Mouse (Mus musculus): Measurements from ENCODE around the gene Blcap. TPM values are rescaled to one million over a fixed set of nuclear protein-coding genes. Genes with fewer than 3 reads are reported as not detected.

The Blcap gene
- total and polyA plus RNA-seq, 2 experiments from 2014 or later, result 307 to 394 TPM

DNA sequence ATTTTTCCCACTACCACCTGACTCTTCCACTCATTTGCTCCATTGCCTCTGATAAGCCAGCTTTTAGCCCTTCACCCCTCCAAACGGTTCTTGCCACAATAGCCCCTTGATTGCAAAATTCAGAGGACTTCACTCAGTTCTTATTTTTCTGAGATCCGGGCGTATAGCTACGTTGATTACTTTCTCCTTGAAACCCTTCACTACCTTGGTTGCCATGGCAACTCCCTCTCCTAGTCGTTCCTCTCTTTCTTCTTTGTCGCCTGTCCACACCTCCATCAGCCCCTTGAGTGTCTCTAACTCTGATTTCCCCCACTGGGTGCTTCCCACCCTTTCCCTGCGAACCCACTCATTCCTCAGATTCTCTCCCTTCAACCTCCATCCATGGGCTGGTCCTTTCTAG, 34.0 kb downstream of the Blcap start:
- no peaks in the 10 kb centered on the region for H3K27me3 ChIP-seq (ENCODE audit: insufficient read depth, low read length)
- ATAC-seq (ENCODE audit: low FRiP score), result no peak
- 13% methylated on average over 7 of the region's 7 CpGs for WGBS
- TF ChIP-seq CTCF (IDR thresholded peaks at IDR 0.05), result no peak
- H3K9ac ChIP-seq (replicated peaks; ENCODE audit: low read length, poor library complexity, severe bottlenecking), result no peak overlapping the region
- H3K4me2 ChIP-seq (ENCODE audit: low read depth, low read length, poor library complexity, severe bottlenecking), result no peak overlapping the region
- no peaks in the 10 kb centered on the region for H3K9me3 ChIP-seq (ENCODE audit: low read length)
- H3K4me3 ChIP-seq (ENCODE audit: low read depth, low read length), result no peak overlapping the region
- 0 out of 2 replicates have a peak, but pooled peaks cover 4% of the 10 kb centered on the region for H3K36me3 ChIP-seq (ENCODE audit: insufficient read depth, low read length)
- H3K27ac ChIP-seq (ENCODE audit: low read depth, low read length), result peak overlapping the region; percentile 64
- peaks cover 43% of the 10 kb centered on the region for H3K4me1 ChIP-seq (ENCODE audit: insufficient read depth, low read length)
- DNase-seq (ENCODE audit: low spot score), result peak; percentile 85

DNA sequence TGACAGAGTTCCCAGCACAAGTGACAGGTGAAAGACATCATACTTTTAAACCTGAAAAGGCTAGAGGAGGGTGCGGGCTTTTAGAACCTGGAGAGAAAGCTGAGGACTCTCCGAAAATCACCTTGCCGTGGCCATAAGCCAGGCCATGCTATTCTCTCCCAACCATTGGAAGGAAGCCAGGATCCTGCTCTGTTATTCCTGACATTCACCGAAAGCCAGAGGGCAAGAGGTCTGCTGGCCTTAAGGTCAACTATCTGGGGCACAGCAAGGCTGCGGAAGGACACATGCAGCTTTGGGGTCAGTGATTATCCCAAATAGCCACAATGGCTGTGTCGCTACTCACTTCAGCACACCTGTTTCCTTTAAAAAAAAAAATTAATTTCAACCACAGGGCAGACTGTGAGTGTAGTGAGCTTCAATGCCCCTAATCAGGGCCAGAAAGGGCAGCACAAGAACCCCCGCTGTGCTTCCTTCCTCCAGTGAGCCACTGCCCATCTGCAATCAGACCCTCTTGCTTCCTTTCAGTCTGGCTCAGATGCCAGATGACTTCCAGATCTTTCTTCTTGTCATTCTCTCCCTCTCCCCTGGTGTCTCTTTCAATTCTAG, 34.5 kb downstream of the Blcap start:
- Histone ChIP-seq H3K36me3 (ENCODE audit: insufficient read depth, low read length) (0 out of 2 replicates have a peak, but pooled peaks cover 4% of the 10 kb centered on the region), H3K27ac (ENCODE audit: low read depth, low read length) (peak overlapping the region; percentile 64), H3K9ac (replicated peaks; ENCODE audit: low read length, poor library complexity, severe bottlenecking) (no peak overlapping the region), H3K4me3 (ENCODE audit: low read depth, low read length) (no peak overlapping the region), H3K9me3 (ENCODE audit: low read length) (no peaks in the 10 kb centered on the region), H3K27me3 (ENCODE audit: insufficient read depth, low read length) (no peaks in the 10 kb centered on the region), H3K4me2 (ENCODE audit: low read depth, low read length, poor library complexity, severe bottlenecking) (no peak overlapping the region), H3K4me1 (ENCODE audit: insufficient read depth, low read length) (peaks cover 40% of the 10 kb centered on the region)
- DNase-seq (ENCODE audit: low spot score), result no peak
- ATAC-seq (ENCODE audit: low FRiP score), result no peak
- no peak for TF ChIP-seq CTCF (IDR thresholded peaks at IDR 0.05)
- 58% methylated on average over 7 of the region's 7 CpGs for WGBS

DNA sequence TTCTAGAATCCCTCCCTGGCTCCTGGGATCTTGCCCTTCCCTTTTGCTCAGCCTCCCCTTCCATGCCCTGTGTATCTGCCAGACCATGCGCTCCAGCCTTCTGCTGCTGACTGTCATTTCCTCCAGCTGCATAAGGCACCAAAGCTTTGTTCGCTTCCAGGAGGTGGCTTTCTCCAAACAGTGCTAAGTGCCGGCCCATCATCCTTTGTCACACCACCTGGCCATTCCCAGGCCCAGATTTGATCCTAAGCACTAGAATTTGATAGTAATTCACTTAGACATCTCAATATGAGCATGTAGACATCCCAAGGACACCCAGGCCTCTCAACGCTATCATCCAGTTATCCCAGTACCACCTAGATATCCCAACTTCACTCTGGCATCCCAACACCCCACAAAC, 36.9 kb downstream of the Blcap start:
- Histone ChIP-seq H3K27me3 (ENCODE audit: insufficient read depth, low read length) (no peaks in the 10 kb centered on the region), H3K4me3 (ENCODE audit: low read depth, low read length) (no peak overlapping the region), H3K36me3 (ENCODE audit: insufficient read depth, low read length) (0 out of 2 replicates have a peak, but pooled peaks cover 4% of the 10 kb centered on the region), H3K9me3 (ENCODE audit: low read length) (no peaks in the 10 kb centered on the region), H3K4me2 (ENCODE audit: low read depth, low read length, poor library complexity, severe bottlenecking) (no peak overlapping the region), H3K4me1 (ENCODE audit: insufficient read depth, low read length) (peaks cover 50% of the 10 kb centered on the region), H3K9ac (replicated peaks; ENCODE audit: low read length, poor library complexity, severe bottlenecking) (no peak overlapping the region), H3K27ac (ENCODE audit: low read depth, low read length) (no peak overlapping the region)
- no peak for ATAC-seq (ENCODE audit: low FRiP score)
- no peak for TF ChIP-seq CTCF (IDR thresholded peaks at IDR 0.05)
- 68% methylated on average over 4 of the region's 4 CpGs for WGBS
- DNase-seq (ENCODE audit: low spot score), result no peak

DNA sequence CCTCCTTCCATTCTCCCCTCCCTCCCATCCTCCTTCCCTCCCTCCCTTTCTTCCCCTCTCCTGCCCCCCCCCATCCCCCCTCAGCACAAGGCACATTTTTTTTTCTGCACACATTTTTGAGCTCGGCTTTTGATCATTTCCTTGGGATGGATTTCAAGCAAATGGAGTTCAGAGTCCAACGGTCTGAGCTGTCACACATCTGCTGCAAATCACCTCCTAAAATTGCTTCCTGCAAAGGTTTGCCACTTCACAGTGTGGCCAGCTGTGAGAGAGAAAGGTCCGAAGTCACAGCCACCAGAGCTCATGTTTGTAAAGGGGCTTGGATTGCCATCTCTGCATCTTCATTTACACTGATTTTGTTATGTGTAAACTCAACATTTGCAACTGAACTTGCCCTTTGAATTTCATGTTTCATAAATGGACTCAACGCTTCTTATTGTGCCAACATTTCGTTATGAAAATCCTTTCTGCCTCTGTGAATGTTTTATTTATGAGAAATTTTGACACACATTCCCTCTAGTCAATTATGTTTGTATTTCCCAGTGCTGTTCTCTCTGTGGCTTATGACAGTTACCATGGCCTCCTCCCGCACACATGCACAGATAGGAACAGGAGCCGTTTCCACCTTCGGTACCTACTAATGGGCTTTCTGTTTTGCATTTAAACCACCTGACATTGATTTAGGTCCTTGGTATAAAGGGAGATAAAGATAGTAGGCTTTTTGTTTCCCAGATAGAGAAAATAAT, 39.2 kb downstream of the Blcap start:
- no peak for DNase-seq (ENCODE audit: low spot score)
- Histone ChIP-seq H3K9ac (replicated peaks; ENCODE audit: low read length, poor library complexity, severe bottlenecking) (no peak overlapping the region), H3K36me3 (ENCODE audit: insufficient read depth, low read length) (no peaks in the 10 kb centered on the region), H3K9me3 (ENCODE audit: low read length) (no peaks in the 10 kb centered on the region), H3K27me3 (ENCODE audit: insufficient read depth, low read length) (no peaks in the 10 kb centered on the region), H3K4me3 (ENCODE audit: low read depth, low read length) (no peak overlapping the region), H3K4me1 (ENCODE audit: insufficient read depth, low read length) (peaks cover 41% of the 10 kb centered on the region), H3K4me2 (ENCODE audit: low read depth, low read length, poor library complexity, severe bottlenecking) (no peak overlapping the region), H3K27ac (ENCODE audit: low read depth, low read length) (peak overlapping the region; percentile 74)
- TF ChIP-seq CTCF (IDR thresholded peaks at IDR 0.05), result no peak
- ATAC-seq (ENCODE audit: low FRiP score), result 0 out of 2 replicates have a peak, but pooled peaks have one; percentile 63
- WGBS, result 23% methylated on average over 8 of the region's 8 CpGs

DNA sequence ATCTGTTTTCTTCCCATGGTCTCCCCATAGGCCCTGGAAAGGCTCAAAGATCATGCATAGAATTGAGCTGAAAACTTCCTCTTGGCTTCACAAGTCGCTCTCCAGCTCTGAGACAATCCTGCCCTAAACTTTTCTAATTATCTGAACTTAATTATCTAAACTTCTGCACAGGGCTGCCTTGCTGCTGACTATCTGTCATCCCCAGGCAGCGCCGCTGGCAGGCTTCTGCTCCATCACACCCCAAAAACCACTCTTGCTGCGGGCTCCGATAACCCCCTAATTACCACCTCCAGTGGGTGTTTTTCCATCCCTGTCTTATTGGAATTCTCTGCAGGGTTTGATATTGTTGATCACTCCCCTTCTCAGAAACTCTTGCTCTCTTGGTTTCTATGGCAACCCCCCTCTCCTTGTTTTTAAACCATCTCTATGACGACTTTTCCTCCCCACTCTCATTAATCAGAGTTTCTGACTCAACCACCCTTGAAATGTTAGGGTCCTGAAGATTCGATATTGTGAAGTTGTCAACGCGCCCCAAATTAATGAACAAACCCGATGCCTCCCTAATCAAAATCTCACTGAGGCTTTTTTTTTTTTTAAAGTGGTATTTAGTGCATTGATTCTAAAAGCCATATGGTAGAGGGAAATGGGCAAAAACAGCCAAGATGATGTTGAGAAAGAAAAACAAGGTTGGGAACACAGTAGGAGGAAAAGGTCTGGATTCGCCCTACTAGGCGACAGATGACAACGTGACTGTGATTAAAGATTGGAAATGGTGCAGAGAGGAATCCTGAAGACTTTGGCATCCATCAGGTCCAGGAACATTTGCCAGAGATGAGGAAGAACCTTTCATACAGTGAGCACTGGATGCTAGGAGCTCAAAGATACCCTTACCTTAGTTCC, 40.8 kb downstream of the Blcap start:
- H3K9me3 ChIP-seq (ENCODE audit: low read length), result no peaks in the 10 kb centered on the region
- ATAC-seq (ENCODE audit: low FRiP score) (no peak), DNase-seq (ENCODE audit: low spot score) (peak; percentile 63)
- no peak overlapping the region for H3K4me2 ChIP-seq (ENCODE audit: low read depth, low read length, poor library complexity, severe bottlenecking)
- no peaks in the 10 kb centered on the region for H3K27me3 ChIP-seq (ENCODE audit: insufficient read depth, low read length)
- TF ChIP-seq CTCF (IDR thresholded peaks at IDR 0.05), result no peak
- H3K36me3 ChIP-seq (ENCODE audit: insufficient read depth, low read length), result no peaks in the 10 kb centered on the region
- H3K4me3 ChIP-seq (ENCODE audit: low read depth, low read length), result no peak overlapping the region
- peaks cover 36% of the 10 kb centered on the region for H3K4me1 ChIP-seq (ENCODE audit: insufficient read depth, low read length)
- 47% methylated on average over 13 of the region's 13 CpGs for WGBS
- no peak overlapping the region for H3K9ac ChIP-seq (replicated peaks; ENCODE audit: low read length, poor library complexity, severe bottlenecking)
- peak overlapping the region; percentile 74 for H3K27ac ChIP-seq (ENCODE audit: low read depth, low read length)

Measured in midbrain, postnatal 0 days (tissue).